Mouse (Mus musculus): ENCODE results near the gene Eftud2. TPM values are rescaled to one million over a fixed set of nuclear protein-coding genes. Genes with fewer than 3 reads are reported as not detected.

Eftud2 gene
- 79.4 and 84.6 TPM in 2 replicates for polyA plus RNA-seq (2012; rRNA removed)

GRCm38 (mm10) chr11:102880585-102881313, at the start of gene Eftud2, which contains the start of gene Ccdc103:
Gene Eftud2, minus strand, starts transcription at chr11:102880985.
Gene Ccdc103, plus strand, starts transcription at chr11:102881204.

GRCm38 (mm10) chr11:102924557-102925350, 44.0 kb upstream of the Eftud2 start, which contains the start of gene Kif18b:
Gene Kif18b, minus strand, starts transcription at chr11:102925124.

GRCm38 (mm10) chr11:102900763-102901162, 20.0 kb upstream of the Eftud2 start, which contains the start of gene Gfap:
Gene Gfap, minus strand, starts transcription at chr11:102900912.

GRCm38 (mm10) chr11:102884616-102885219, 3.9 kb upstream of the Eftud2 start, which contains the start of gene Fam187a:
Gene Fam187a, plus strand, starts transcription at chr11:102885169.

GRCm38 (mm10) chr11:102835549-102835948, 45.2 kb downstream of the Eftud2 start, which contains the start of gene Higd1b:
Gene Higd1b, plus strand, starts transcription at chr11:102835849.

GRCm38 (mm10) chr11:102819021-102819782, 61.6 kb downstream of the Eftud2 start, which contains the start of gene Gjc1:
Gene Gjc1, minus strand, starts transcription at chr11:102819700.

Other genes with a start within 250 kb of the Eftud2 start
- gene Meioc, start 217.3 kb downstream of the Eftud2 start, polyA plus RNA-seq (2012; rRNA removed) = not detected in 2 replicates
- gene Ccdc43, start 183.2 kb downstream of the Eftud2 start, polyA plus RNA-seq (2012; rRNA removed) = 1.0 and 1.1 TPM in 2 replicates
- gene Adam11, start 119.5 kb downstream of the Eftud2 start, polyA plus RNA-seq (2012; rRNA removed) = 3.3 and 6.8 TPM in 2 replicates
- 1.1 and 1.4 TPM in 2 replicates for gene Gjc1, start 61.3 kb downstream of the Eftud2 start, polyA plus RNA-seq (2012; rRNA removed)
- gene Higd1b, start 45.1 kb downstream of the Eftud2 start, polyA plus RNA-seq (2012; rRNA removed) = 1.1 and 1.5 TPM in 2 replicates
- gene Ccdc103, start 219 bp upstream of the Eftud2 start, polyA plus RNA-seq (2012; rRNA removed) = 0.21 TPM in 1 of 2 replicates, not detected in the other
- gene Fam187a, start 4.2 kb upstream of the Eftud2 start, polyA plus RNA-seq (2012; rRNA removed) = not detected in 2 replicates
- 1.6 and 2.5 TPM in 2 replicates for gene Gfap, start 19.9 kb upstream of the Eftud2 start, polyA plus RNA-seq (2012; rRNA removed)
- 1.7 and 2.3 TPM in 2 replicates for gene Kif18b, start 44.1 kb upstream of the Eftud2 start, polyA plus RNA-seq (2012; rRNA removed)
- gene C1ql1, start 65.7 kb upstream of the Eftud2 start, polyA plus RNA-seq (2012; rRNA removed) = 1.0 and 2.7 TPM in 2 replicates
- gene Nmt1, start 147.2 kb upstream of the Eftud2 start, polyA plus RNA-seq (2012; rRNA removed) = 4.6 and 5.0 TPM in 2 replicates
- gene Dcakd, start 147.3 kb upstream of the Eftud2 start, polyA plus RNA-seq (2012; rRNA removed) = 32.2 and 34.9 TPM in 2 replicates
- gene Plcd3, start 220.7 kb upstream of the Eftud2 start, polyA plus RNA-seq (2012; rRNA removed) = 16.8 and 24.3 TPM in 2 replicates
- 21.4 and 26.6 TPM in 2 replicates for gene Acbd4, start 220.7 kb upstream of the Eftud2 start, polyA plus RNA-seq (2012; rRNA removed)
- 4.0 and 4.1 TPM in 2 replicates for gene Hexim1, start 235.2 kb upstream of the Eftud2 start, polyA plus RNA-seq (2012; rRNA removed)

Measured in stomach, adult 2 months (tissue).